Mouse (Mus musculus) heart, postnatal 4 days (tissue): ENCODE measurements around the gene Ppp1r12b. TPM values are rescaled to one million over a fixed set of nuclear protein-coding genes. Genes with fewer than 3 reads are reported as not detected.

Experiments used
- DNase-seq: peaks from one replicate; pipeline ENCODE4 v3.0.0; 2021
- total RNA-seq, 2 experiments: library from RNA; stranded (reverse); gene quantifications; 2 replicates each; pipeline ENCODE4 v1.2.3; 2021

The Ppp1r12b gene
- total RNA-seq, 2 experiments from 2014 or later, result 118 to 124 TPM

GRCm38 (mm10) chr1:134759133-134759532 is 196.6 kb downstream of the Ppp1r12b start:
- DNase-seq, result peak; percentile 54

- no peak for DNase-seq
Measured at GRCm38 (mm10) chr1:134757230-134757629, 198.5 kb downstream of the Ppp1r12b start.

- DNase-seq, result no peak
Measured at GRCm38 (mm10) chr1:134756190-134756873, 199.4 kb downstream of the Ppp1r12b start.

- DNase-seq, result no peak
Measured at GRCm38 (mm10) chr1:134755548-134756189, 200.1 kb downstream of the Ppp1r12b start.

- DNase-seq, result no peak
Measured at GRCm38 (mm10) chr1:134754818-134755217, 200.9 kb downstream of the Ppp1r12b start.

GRCm38 (mm10) chr1:134753751-134754630 is 201.8 kb downstream of the Ppp1r12b start:
- peak; percentile 66 for DNase-seq

GRCm38 (mm10) chr1:134752447-134752846 is 203.3 kb downstream of the Ppp1r12b start:
- DNase-seq, result no peak

GRCm38 (mm10) chr1:134749889-134750288 is 205.9 kb downstream of the Ppp1r12b start:
- peak; percentile 79 for DNase-seq

- peak; percentile 63 for DNase-seq
Measured at GRCm38 (mm10) chr1:134747236-134748174, 208.2 kb downstream of the Ppp1r12b start.

- peak; percentile 58 for DNase-seq
Measured at GRCm38 (mm10) chr1:134745648-134746047, 210.1 kb downstream of the Ppp1r12b start.

GRCm38 (mm10) chr1:134741946-134742661 is 213.6 kb downstream of the Ppp1r12b start:
- DNase-seq, result no peak

GRCm38 (mm10) chr1:134741433-134741832 is 214.3 kb downstream of the Ppp1r12b start:
- peak; percentile 62 for DNase-seq

- DNase-seq, result no peak
Measured at GRCm38 (mm10) chr1:134737463-134737862, 218.3 kb downstream of the Ppp1r12b start.

- DNase-seq, result no peak
Measured at GRCm38 (mm10) chr1:134733659-134734058, 222.1 kb downstream of the Ppp1r12b start.

- DNase-seq, result peak; percentile 24
Measured at GRCm38 (mm10) chr1:134727256-134727655, 228.5 kb downstream of the Ppp1r12b start.

GRCm38 (mm10) chr1:134726480-134726879 is 229.3 kb downstream of the Ppp1r12b start:
- no peak for DNase-seq

- peak; percentile 72 for DNase-seq
Measured at GRCm38 (mm10) chr1:134725276-134725675, 230.5 kb downstream of the Ppp1r12b start.

- DNase-seq, result no peak
Measured at GRCm38 (mm10) chr1:134722891-134723290, 232.9 kb downstream of the Ppp1r12b start.

GRCm38 (mm10) chr1:134721486-134721885 is 234.3 kb downstream of the Ppp1r12b start:
- DNase-seq, result no peak

- DNase-seq, result peak; percentile 21
Measured at GRCm38 (mm10) chr1:134719718-134720304, 235.9 kb downstream of the Ppp1r12b start.

GRCm38 (mm10) chr1:134715092-134715491 is 240.7 kb downstream of the Ppp1r12b start:
- DNase-seq, result no peak
